Mouse (Mus musculus): ENCODE results near the gene Efhc1. TPM values are rescaled to one million over a fixed set of nuclear protein-coding genes. Genes with fewer than 3 reads are reported as not detected.

The Efhc1 gene
- total RNA-seq, 1 experiment from 2014 or later, result 1.7 TPM

DNA sequence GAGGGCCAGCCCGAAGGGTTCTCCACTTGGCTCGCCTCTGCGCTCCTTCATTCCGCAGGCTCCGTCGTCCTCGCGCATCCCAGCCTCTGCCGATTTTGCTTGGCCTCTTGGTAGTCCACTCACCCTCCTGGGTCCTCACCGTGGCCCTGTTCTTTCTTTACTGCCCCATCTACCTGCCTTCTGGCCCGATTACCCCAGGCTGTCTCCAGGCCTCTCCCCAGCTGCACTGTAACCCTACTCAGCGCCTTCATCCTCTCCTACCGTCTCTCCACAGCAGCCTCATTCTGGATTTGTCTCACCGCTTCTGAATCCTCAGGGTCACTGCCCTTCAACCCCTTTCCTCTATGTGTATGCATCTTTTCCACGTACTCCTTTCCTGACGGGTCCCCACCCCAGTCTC is 373 bp downstream of the Efhc1 start:
- DNase-seq, result no peak

DNA sequence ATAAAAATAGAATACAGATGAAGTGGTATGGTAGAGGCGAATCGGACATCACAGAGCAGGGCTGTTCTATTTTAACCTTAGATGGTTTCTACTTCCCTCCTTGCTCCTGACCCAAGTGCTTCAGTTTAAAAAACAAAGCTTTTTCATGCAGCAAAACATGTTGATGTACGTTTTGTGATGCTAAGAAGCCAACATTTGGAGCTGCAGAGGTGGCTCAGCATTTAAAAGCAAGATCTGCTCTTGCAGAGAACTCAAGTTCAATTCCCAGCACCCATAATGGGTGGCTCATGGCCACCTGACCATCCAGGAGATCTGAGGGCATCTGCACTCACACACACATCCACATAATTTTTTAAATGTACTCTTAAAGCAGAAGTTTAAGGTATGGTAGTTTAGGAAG is 3.5 kb downstream of the Efhc1 start:
- no peak for DNase-seq

DNA sequence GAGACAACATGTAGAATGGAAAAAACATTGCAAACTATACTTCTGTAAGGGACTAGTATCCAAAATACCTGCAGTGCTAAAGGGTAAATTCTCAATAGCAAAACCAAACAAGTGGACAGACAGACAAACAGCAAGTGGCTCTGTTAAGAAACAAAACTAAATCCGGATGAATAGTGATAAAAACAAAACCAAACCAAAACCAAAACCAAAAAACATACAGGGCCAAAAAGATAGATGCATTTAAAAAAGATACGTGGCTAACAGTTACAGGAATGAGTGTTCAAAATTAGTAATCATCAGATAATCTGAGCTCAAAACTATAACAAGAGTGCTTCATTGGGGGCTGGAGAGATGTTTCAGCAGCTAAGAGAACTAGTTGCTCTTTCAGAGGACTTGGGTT is 18.2 kb downstream of the Efhc1 start:
- DNase-seq, result no peak

DNA sequence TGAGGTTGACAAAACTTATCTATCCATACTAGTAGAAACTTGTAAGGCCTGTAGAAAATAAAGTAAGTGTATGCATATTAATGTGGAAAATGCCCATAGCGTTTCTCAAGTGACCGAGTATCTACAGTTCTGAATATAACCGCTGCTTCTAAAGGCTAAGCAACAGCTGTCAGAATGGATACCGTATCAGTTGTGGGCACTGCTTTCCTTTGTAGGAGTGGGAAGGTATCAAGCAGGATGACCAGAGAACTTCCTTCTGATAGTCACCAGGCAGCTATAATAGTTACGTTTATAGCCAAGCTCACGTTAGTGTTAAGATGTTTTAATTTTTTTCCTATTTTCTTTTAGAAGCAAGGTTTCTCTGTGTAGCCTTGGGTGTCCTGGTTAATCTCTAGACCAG is 22.0 kb downstream of the Efhc1 start:
- DNase-seq, result no peak

DNA sequence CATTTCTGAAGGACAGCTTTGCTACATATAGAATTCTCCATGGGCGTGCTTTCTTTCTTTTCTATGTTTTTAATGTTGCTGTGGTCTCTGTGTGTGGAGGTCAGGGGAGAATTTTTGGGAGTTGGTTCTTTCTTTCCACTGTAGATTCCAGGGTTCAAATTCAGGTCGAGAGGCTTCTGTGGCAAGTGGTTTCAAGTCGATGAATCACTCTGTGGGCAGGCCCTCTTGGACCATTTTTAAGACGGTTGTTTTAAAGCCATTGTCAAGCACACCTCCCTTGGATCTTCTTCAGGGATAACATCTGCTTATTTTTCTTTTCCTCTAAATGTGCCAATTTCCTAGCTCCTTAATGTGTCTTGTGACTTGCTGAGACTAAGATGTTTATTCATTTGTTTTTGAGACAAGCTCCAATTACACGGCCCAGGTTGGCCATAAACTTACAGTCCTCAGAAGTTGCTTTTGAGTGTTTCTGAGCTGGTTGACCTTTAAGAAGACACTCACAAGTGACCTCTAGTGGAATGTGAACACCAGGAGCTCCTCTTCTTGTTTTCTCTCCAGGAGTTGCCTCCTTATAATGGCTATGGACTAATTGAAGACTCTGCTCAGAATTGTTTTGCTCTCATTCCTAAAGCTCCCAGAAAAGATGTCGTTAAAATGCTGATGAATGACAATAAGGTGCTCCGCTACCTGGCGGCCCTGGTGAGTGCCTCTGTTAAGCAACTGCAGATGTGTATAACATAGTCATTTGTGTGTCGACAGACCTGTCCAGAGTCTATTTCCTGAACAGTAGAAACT is 23.1 kb downstream of the Efhc1 start:
- DNase-seq, result no peak

DNA sequence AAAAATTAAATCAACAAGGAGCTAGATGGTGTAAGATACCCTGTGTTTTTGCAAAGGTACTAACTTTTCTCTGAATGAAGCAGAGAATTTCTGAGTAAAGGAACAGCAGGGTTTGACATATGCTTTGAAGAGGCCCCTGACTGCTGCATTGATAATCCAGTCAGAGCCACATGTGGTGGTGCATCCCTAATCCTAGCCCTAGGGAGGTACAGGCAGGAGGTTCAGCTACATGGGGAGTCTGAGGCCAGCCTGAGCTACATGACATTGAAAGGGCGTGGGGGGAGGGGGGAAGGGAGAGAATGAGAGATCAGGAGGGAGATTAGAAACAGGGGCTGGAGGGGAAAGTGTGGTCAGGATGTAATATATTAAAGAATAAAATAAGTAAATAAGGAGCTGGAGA is 29.1 kb downstream of the Efhc1 start:
- DNase-seq, result no peak

DNA sequence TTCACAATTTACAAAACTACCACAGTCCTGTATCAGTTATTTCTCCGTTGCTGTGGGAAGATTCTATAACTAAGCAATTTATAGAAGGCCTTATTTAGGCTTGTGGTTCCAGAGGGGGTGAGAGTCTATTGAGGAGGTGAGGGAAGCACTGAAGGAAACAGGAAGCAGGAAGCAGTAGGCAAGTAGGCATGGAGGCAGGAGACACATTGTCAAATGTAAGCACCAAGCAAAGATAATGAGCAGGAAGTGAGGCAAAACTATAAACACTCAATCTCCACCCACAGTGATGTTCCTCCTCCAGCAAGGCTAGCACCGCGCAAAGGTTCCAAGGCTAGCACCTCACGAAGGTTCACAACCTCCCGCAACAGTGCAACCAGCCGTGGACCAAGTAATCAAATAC is 30.3 kb downstream of the Efhc1 start:
- no peak for DNase-seq

DNA sequence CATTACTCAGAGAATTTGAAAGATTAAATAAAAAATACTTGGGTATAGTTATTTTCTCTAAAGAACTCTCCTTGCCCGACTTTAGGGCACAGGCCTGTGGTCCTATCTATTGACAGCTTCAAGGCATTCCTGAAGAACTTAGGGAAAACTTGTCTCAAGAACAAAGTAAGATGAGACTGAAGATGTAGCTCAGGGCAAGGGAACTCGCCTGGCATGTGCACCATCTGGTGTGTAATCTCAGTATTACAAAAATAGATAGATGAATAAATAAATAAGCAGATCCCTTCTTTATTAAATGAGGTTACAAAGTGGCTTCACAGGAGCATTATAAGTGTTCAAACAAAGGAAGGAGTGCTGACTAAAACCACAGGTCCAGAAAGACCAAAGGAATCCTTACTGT is 32.7 kb downstream of the Efhc1 start:
- DNase-seq, result no peak

DNA sequence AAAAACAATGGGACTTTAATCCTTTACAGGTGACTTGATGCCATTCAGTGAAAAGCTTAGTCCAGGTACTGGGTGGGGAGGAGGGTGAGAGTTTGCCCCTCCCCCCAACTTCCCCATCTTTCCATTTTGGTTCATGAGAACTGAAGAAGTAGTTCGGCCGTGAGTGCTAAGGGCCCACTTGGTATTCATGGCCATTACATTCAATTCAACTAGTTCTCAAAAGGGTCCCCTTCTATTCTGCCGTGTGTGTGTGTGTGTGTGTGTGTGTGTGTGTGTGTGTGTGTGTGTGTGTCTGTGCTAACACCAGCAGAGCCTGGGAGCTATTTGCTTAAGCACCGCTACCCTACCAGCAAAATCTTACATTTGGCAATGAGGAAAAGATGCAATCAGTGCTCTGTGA is 33.2 kb downstream of the Efhc1 start:
- DNase-seq, result no peak

DNA sequence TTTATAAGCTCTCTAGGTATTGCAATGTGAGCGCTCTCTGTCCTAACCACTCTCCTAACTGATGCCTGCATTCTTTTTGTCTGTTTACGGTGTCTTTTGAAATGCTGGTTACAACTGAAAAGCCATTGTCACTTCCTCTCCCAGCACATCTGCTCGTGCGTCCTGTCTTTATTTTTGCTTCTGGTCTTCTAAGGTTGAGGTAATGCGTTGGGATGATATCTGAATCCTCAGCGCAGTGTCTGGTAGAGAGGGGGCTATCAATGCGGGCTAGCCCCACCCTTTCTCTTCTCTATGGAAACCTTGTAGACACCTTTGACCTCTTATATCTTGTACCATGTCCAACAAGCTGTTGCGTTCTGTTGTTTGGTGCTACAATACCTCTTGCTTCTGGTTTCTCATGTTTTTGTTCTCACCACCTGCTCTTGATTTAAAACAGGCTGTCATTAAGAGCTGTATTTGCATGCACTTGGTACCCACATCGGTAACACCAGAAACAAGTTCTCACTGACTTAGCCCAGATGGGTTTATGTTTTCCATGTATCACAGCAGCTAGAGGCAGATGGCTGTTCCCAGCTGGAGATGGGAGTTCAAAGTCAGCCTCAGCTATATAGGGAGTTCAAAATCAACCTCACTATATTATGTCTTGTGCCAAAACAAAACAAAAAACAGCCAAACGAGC is 35.1 kb downstream of the Efhc1 start:
- DNase-seq, result no peak

DNA sequence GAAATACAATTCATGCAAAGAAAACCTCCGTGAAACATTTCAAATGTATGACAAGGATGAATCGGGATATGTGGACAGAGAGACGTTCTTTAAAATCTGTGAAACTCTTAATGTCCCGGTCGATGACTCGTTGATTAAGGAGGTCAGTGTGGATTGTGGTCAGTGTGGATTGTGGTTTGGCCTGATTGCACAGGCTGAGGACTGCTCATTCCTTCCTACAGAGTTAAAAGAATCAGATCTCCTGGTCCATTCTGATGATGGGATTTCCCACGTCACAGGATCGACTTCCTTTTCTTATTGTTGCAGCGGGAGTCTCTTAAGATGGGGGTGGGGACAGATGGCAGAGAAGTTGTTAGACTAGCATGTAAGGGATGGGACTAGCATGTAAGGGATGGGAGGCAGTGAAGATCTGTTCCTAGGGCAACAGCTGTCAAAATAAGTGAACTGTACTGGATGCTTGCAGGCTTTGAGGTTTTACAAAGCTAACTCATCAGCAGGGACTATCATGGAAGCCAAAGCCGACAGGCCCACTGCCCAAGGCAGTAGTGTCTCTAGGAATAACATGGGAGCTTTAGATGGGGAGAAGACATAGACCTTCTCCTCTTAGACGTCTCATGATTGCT is 38.1 kb downstream of the Efhc1 start:
- no peak for DNase-seq

DNA sequence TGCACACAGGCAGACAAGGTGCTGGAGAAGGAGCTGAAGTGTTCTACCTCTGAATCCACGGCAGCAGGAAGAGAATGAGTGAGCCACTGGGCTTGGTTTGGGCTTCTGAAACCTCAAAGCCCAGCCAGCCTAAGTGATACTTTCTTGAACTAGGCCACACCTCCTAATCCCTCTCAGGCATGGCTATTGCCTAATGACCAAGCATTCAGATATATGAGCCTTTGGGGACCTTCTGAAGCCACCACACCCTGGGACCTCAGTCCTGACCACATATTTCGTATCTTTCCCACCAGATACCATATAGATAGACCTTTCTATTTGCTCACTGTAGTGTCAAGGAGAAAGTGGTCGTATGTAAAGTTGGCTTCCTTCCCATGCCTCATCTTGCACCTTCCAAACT is 42.3 kb downstream of the Efhc1 start:
- no peak for DNase-seq

DNA sequence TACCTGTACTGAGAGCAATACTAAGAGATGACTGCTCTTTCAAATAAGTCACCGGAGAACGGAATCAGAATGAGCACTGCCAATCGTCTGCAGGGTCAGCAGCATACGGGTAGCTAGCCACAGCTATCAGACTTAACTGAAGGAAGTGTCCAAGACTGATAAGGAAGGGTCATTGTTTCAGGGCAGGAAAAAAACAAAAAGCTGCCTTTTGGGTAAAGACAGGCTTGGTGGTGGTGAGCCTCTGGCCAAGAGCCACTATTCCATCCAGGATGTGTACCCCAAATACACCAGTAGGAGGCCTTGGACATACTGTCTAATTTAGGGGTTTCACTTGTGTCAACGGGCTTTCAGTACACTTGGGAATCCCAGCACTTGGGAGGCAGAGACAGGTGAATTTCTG is 42.9 kb downstream of the Efhc1 start:
- DNase-seq, result no peak

DNA sequence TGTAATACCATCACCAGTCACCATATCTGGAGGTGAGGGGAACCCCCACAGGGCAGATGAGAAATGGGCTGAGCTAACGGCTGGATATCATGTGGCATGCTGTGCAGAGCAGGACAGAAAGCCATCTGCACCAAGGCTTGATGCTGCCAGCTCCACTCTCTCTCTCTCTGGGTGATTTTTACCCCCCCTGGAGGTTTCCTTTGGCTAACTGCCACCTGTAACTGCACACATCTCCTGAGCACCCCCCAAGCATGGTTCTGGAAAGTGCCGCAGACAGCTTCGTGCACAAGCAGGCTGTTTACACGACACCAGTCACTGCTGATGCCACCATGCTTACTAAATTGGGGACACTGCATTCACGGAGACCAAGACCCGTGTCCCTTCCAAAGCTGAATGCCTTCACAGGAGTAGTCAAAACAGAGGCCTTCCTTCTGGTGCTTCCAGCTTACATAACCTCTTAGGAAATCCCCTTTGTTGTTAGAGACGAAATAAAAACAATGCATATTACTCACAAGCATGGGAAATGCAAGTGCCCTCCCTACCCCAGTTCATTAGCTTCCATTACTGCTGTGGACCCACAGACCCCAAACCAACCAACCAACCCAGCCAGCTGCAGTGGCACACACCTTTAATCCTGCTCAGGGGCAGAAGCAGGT is 44.0 kb downstream of the Efhc1 start:
- peak; percentile 27 for DNase-seq

DNA sequence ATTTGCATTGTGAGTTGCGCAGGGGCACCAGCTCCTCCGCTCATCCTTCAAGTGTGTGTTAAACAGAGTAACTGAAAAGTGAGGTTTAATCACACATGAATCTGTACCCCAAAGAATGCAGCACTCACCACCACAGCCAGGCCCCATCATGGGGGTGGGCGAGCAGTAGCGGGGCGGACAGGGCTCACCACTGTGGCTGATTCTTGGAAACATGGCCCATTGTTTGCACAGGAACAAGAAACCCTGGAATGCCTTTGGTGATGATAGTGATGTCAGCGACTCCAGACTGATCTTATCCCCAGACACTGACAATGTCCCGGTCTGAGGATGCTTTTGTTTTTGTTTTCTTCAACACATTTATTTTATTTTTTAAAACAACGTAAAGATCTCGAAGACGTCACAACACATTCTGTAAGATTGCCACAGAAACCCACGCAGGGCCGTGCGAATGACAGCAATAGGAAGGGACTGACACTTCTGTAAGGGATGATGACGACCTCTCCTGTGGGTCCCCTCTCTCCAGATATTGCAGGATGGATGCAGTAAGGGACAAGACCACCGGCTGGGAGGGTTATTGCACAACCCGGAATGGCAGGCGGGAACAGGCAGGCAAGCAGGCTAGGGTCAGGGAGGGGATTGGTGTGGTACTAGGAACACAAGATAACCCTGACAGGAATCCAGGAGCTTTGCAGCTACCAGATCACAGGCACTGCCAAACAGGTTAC is 45.3 kb downstream of the Efhc1 start:
- no peak for DNase-seq

DNA sequence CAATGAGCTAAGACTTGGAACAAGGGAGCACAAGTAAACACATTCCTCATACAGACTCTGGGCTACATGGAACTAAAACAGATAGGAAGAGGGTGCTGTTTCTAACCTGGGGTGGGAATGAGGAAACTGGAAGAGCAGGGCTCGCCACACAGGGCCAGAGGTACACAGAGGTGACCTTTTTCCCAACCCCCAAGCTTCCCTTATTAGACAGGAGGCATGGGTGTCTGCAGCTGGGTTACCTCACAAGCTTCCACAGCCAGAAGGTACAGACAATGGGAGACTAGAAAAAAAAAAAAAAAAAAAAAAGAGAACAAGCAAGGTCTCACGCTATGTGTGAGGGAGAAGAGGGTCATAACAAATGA is 45.9 kb downstream of the Efhc1 start:
- DNase-seq, result no peak

DNA sequence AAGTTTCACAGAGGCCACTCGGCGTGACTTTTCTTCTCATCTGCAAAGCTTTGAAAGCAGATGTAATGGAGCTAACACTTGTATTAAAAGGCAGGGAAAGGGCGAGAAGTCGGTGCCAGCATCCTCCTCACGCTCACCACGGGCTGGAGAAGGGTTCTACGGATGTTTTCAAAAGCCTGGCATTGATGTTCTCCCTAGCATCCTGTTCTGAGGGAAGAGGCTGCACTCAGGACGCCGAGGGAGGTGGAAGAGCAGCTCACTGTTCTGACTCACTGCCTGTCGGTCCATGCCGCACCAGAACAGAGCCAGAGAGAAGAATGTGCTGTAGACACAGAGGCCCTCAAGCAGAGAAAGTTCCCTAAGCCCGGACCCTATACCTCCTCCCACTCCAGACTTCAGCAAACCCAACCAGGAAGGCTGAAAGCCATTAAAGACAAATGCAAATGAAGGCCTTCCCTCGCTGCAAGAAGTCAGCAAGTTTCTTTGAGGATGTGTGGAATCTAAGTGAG is 46.5 kb downstream of the Efhc1 start:
- no peak for DNase-seq

DNA sequence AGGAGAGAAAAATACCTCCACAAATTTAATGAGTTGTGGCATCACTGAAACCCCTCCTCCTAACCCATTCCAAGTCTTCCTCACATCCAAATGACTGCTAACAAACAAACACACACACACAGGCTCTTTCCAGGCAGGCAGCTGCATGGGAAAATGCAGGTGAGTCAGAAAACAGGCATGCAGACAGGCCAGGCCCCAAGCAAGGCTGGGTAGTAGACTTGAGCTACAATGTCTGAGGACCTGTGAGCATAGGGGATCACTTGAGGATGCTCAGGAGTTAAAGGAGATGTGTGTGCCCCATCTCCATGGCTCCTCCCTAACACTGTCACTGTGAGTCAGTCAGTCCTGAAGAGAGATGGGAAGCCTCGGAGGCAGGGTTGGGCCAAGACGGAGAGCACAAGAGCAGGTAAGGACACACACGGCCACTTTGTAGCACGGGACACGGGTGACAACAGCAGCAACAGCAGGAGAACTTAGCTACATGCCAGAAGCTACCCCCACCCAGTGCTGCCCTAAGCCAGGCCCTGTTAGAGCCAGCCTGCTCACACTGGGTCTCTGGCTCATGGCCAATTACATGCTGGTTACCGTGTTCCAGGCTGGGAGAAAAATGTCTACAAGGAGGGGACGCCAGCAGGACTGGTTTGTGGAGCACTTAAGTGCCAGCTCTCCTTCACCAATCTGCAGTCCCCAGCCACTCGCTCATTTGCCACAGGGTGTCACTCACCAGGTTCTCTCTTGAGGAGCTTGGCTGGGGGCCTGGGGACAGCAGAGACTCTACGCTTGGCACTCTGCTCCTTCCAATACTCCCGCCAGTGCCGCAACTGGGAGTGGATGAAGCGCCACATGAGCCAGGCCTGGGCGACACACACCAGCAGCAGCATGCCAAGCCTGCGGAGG is 51.1 kb downstream of the Efhc1 start:
- no peak for DNase-seq

DNA sequence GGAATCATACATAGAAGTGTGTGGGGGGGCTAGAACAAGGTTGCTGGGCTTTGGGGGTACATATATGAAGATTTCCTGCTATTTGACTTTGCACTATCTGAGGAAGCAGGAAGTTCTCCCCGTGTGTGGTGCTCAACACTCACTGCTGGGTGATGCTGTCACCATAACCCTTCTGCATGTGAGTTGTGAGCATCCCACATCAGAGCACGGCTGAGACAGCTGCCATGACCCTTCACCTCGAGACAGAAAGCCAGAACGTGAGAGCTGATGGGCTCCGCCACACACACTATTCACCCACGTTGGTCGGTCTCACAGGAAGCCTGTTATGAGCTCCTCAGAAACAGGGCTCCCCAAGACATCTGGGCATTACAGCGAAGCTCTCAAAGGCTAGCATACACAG is 53.2 kb downstream of the Efhc1 start:
- DNase-seq, result no peak

DNA sequence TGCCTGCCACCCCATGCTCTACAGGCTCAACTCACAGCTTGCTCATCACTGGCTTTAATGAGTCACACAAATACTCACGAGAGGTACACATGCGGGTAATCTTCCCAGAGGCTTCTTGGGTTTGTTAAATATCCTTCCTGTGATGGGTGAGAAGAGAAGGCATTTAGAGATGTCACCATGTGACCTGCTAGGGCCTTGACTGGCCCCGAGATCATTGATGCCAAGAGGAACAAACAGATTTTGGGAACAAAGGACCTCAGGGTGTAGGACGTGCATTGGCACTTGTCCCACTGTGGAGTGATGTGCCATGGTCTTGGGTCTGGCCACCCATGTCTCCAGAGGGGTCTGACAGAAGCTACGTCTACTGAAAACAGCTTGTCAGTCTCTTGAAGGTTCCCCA is 55.3 kb downstream of the Efhc1 start:
- DNase-seq, result no peak

All from adrenal gland, postnatal 14 days (tissue).